Mouse (Mus musculus) intestine, embryonic 14.5 days (tissue): ENCODE data around the gene Rex1bd. TPM values are rescaled to one million over a fixed set of nuclear protein-coding genes. Genes with fewer than 3 reads are reported as not detected.

Experiments
- ATAC-seq: fragments of 200-750 bp; cut with Nextera tagmentation; replicated peaks from 2 replicates; pipeline ENCODE4 v1.8.0; 2017; ENCODE audit warnings: low read depth, moderate number of reproducible peaks, moderate TSS enrichment, moderate library complexity; ENCODE audit not compliant: low FRiP score, low TSS enrichment
- DNase-seq: peaks from one replicate; pipeline ENCODE4 v3.0.0-alpha.2; 2018; ENCODE audit warnings: low spot score
- H3K27ac ChIP-seq: fragments of 300-500 bp; sonication (generic); 2 replicates; pipeline ENCODE4 v1.5.1; 2014; ENCODE audit warnings: low read depth, mild to moderate bottlenecking, control low read depth
- H3K27me3 ChIP-seq: fragments of 300-500 bp; sonication (generic); replicated peaks from 2 replicates; pipeline ENCODE4 v1.6.1; 2014; ENCODE audit warnings: low read length, control low read depth; ENCODE audit not compliant: control insufficient read depth, insufficient read depth
- H3K36me3 ChIP-seq: fragments of 300-500 bp; sonication (generic); 2 replicates; pipeline ENCODE4 v1.6.1; 2014; ENCODE audit warnings: low read length, control low read depth; ENCODE audit not compliant: control insufficient read depth, insufficient read depth
- H3K4me1 ChIP-seq: fragments of 300-500 bp; sonication (generic); replicated peaks from 2 replicates; pipeline ENCODE4 v1.6.1; 2014; ENCODE audit warnings: low read length, control low read depth, mixed read lengths; ENCODE audit not compliant: control insufficient read depth, insufficient read depth
- H3K4me2 ChIP-seq: fragments of 300-500 bp; sonication (generic); 2 replicates; pipeline ENCODE4 v1.6.1; 2014; ENCODE audit warnings: low read length
- H3K4me3 ChIP-seq: fragments of 300-500 bp; sonication (generic); 2 replicates; pipeline ENCODE4 v1.5.1; 2014; ENCODE audit warnings: low read depth, low read length, control low read depth, mixed read lengths
- H3K9ac ChIP-seq: fragments of 300-500 bp; sonication (generic); 2 replicates; pipeline ENCODE4 v1.6.1; 2014; ENCODE audit warnings: mild to moderate bottlenecking, low read length
- H3K9me3 ChIP-seq: fragments of 300-500 bp; sonication (generic); 2 replicates; pipeline ENCODE4 v1.6.1; 2016; ENCODE audit warnings: low read length, control low read depth; ENCODE audit not compliant: control insufficient read depth
- WGBS: fragments of 180-500 bp; shearing (Covaris S2); extraction: QIAGEN DNeasy Blood & Tissue Kit; methylation state at CpG from one replicate; pipeline ENCODE4 v1.1.7; 2014; 5-methylcytosine and 5-hydroxymethylcytosine counted together
- polyA plus RNA-seq: library from polyadenylated mRNA; unstranded; fragments of >200 nt; fragmentation: Nextera tagmentation; extraction: Ambion mirVana; gene quantifications from 2 replicates; pipeline ENCODE4 v1.2.1, GENCODE M21; 2014

Gene Rex1bd
- polyA plus RNA-seq, 1 experiment from 2014 or later: 136 TPM

- no peak for ATAC-seq
- Histone ChIP-seq H3K4me1 (peaks cover 26% of the 10 kb centered on the region), H3K9ac (no peak overlapping the region), H3K27me3 (no peaks in the 10 kb centered on the region), H3K4me3 (no peak overlapping the region), H3K36me3 (no peaks in the 10 kb centered on the region), H3K4me2 (no peak overlapping the region), H3K27ac (no peak overlapping the region), H3K9me3 (no peaks in the 10 kb centered on the region)
- WGBS: 53% methylated on average over 6 of the region's 6 CpGs
- no peak for DNase-seq
These were observed 37.7 kb upstream of the Rex1bd start for GRCm38 (mm10) chr8:70544200-70544687.

GRCm38 (mm10) chr8:70541081-70541480, 34.5 kb upstream of the Rex1bd start:
- DNase-seq (no peak), ATAC-seq (no peak)
- H3K4me1 ChIP-seq: peaks cover 26% of the 10 kb centered on the region
- H3K36me3 ChIP-seq: peaks cover 10% of the 10 kb centered on the region
- peak overlapping the region; percentile 79; the same call in 1 of the 2 replicates for H3K4me3 ChIP-seq
- peak overlapping the region; percentile 96 for H3K4me2 ChIP-seq
- H3K9me3 ChIP-seq: no peaks in the 10 kb centered on the region
- WGBS: 83% methylated on average over 5 of the region's 5 CpGs
- no peak overlapping the region for H3K27ac ChIP-seq
- peak overlapping the region; percentile 84 for H3K9ac ChIP-seq
- no peaks in the 10 kb centered on the region for H3K27me3 ChIP-seq

- WGBS: 44% methylated on average over 7 of the region's 7 CpGs
- H3K9ac ChIP-seq: peak overlapping the region; percentile 84
- no peak overlapping the region for H3K27ac ChIP-seq
- no peaks in the 10 kb centered on the region for H3K9me3 ChIP-seq
- peaks cover 26% of the 10 kb centered on the region for H3K4me1 ChIP-seq
- ATAC-seq (no peak), DNase-seq (no peak)
- peak overlapping the region; percentile 79 for H3K4me3 ChIP-seq
- H3K36me3 ChIP-seq: peaks cover 15% of the 10 kb centered on the region
- H3K27me3 ChIP-seq: no peaks in the 10 kb centered on the region
- peak overlapping the region; percentile 96 for H3K4me2 ChIP-seq
These were observed 34.0 kb upstream of the Rex1bd start for GRCm38 (mm10) chr8:70540507-70541071.

GRCm38 (mm10) chr8:70540013-70540506, 33.5 kb upstream of the Rex1bd start:
- DNase-seq: no peak
- peak overlapping the region; percentile 94; the same call in 1 of the 2 replicates for H3K27ac ChIP-seq
- H3K27me3 ChIP-seq: no peaks in the 10 kb centered on the region
- peak overlapping the region; percentile 84 for H3K9ac ChIP-seq
- WGBS: 8% methylated on average over 4 of the region's 4 CpGs
- H3K4me2 ChIP-seq: peak overlapping the region; percentile 96
- no peak for ATAC-seq
- peaks cover 26% of the 10 kb centered on the region for H3K4me1 ChIP-seq
- no peaks in the 10 kb centered on the region for H3K9me3 ChIP-seq
- peak overlapping the region; percentile 79 for H3K4me3 ChIP-seq
- H3K36me3 ChIP-seq: peaks cover 21% of the 10 kb centered on the region

GRCm38 (mm10) chr8:70539077-70539813, 32.7 kb upstream of the Rex1bd start, which contains the start of gene Ell:
Gene Ell (plus strand): TSS chr8:70539457.
- ATAC-seq: peak; percentile 91

GRCm38 (mm10) chr8:70538633-70539076, 32.1 kb upstream of the Rex1bd start:
- Histone ChIP-seq H3K27me3 (no peaks in the 10 kb centered on the region), H3K4me1 (peaks cover 20% of the 10 kb centered on the region), H3K9ac (peak overlapping the region; percentile 84), H3K4me3 (peak overlapping the region; percentile 79), H3K36me3 (peaks cover 35% of the 10 kb centered on the region), H3K27ac (peak overlapping the region; percentile 94), H3K4me2 (peak overlapping the region; percentile 96), H3K9me3 (no peaks in the 10 kb centered on the region)
- under 1% methylated on average over 32 of the region's 32 CpGs for WGBS
- ATAC-seq: peak; percentile 74
- DNase-seq: peak; percentile 100

More at GRCm38 (mm10) chr8:70539077-70539813, 32.7 kb upstream of the Rex1bd start, which contains the start of gene Ell:
- peaks cover 29% of the 10 kb centered on the region for H3K36me3 ChIP-seq
- H3K9me3 ChIP-seq: no peaks in the 10 kb centered on the region
- DNase-seq: peak; percentile 99
- H3K9ac ChIP-seq: peak within 1 kb of the TSS; percentile 84
- peak within 1 kb of the TSS; percentile 96 for H3K4me2 ChIP-seq
- peaks cover 26% of the 10 kb centered on the region for H3K4me1 ChIP-seq
- H3K27ac ChIP-seq: peak within 1 kb of the TSS; percentile 94
- H3K4me3 ChIP-seq: peak within 1 kb of the TSS; percentile 79
- under 1% methylated on average over 58 of the region's 58 CpGs for WGBS
- H3K27me3 ChIP-seq: no peaks in the 10 kb centered on the region

GRCm38 (mm10) chr8:70538024-70538579, 31.6 kb upstream of the Rex1bd start:
- Histone ChIP-seq H3K9me3 (no peaks in the 10 kb centered on the region), H3K27me3 (no peaks in the 10 kb centered on the region), H3K4me3 (peak overlapping the region; percentile 79), H3K36me3 (peaks cover 40% of the 10 kb centered on the region), H3K4me1 (peaks cover 19% of the 10 kb centered on the region), H3K9ac (peak overlapping the region; percentile 54), H3K27ac (peak overlapping the region; percentile 94), H3K4me2 (peak overlapping the region; percentile 96)
- peak; percentile 7; the same call in 1 of the 2 replicates for ATAC-seq
- DNase-seq: peak; percentile 73
- 13% methylated on average over 24 of the region's 24 CpGs for WGBS

- Histone ChIP-seq H3K36me3 (peaks cover 64% of the 10 kb centered on the region), H3K27me3 (no peaks in the 10 kb centered on the region), H3K9ac (no peak overlapping the region), H3K4me2 (no peak overlapping the region), H3K4me1 (peaks cover 7% of the 10 kb centered on the region), H3K4me3 (no peak overlapping the region), H3K27ac (no peak overlapping the region), H3K9me3 (no peaks in the 10 kb centered on the region)
- DNase-seq (no peak), ATAC-seq (no peak)
- 89% methylated on average over 2 of the region's 2 CpGs for WGBS
These were observed 29.1 kb upstream of the Rex1bd start for GRCm38 (mm10) chr8:70535701-70536100.
